Mouse (Mus musculus) Patski (cell line): ENCODE results near the gene Ppox. TPM values are rescaled to one million over a fixed set of nuclear protein-coding genes. Genes with fewer than 3 reads are reported as not detected.
A peak's percentile ranks its signal among the peaks of the same experiment; 100 is the strongest.

Experiments
- ATAC-seq: fragments of 100-300 bp; one replicate; pipeline ENCODE4 v1.8.0; 2021
- CTCF ChIA-PET: fragments of 350-600 bp; sonication (Branson Sonifier 250); formaldehyde crosslinking; loops from one replicate; lab custom pipeline; 2022; ENCODE audit warnings: inconsistent platforms; lab: Charles Lee
- POLR2A ChIA-PET: fragments of 350-600 bp; sonication (Branson Sonifier 250); formaldehyde crosslinking; loops from one replicate; lab custom pipeline; 2022; ENCODE audit warnings: antibody characterized with exemption, inconsistent platforms; lab: Charles Lee
- DNase-seq: peaks from one replicate; pipeline ENCODE4 v3.0.0-alpha.2; 2011; ENCODE audit warnings: low read depth, low spot score
- H3K27me3 ChIP-seq: fragments of 371-371 bp; one replicate; pipeline ENCODE4 v1.5.1; 2021
- CTCF ChIP-seq: fragments of 100-300 bp; IDR thresholded peaks from one replicate; pipeline ENCODE4 v1.5.1; 2021
- in situ Hi-C: fragments of 300-500 bp; cut with MboI; formaldehyde crosslinking; loops from 3 replicates; pipeline ENCODE4 v1.11.1; 2018; ENCODE audit warnings: low pct_unique_long_range_greater_than_20kb, mixed read lengths
- polyA plus RNA-seq: library from polyadenylated mRNA; unstranded; gene quantifications from one replicate; pipeline ENCODE4 v1.2.3, GENCODE M21; 2021

Ppox gene
- polyA plus RNA-seq, 1 experiment from 2014 or later = 41.9 TPM

GRCm38 (mm10) chr1:171287136-171288081 is 6.4 kb upstream of the Ppox start, which contains the start of gene Usp21:
Gene Usp21 (minus strand): TSS chr1:171287991.
- ATAC-seq (peak; percentile 87), DNase-seq (peak; percentile 59)
- H3K27me3 ChIP-seq = no peaks in the 10 kb centered on the region
- in situ Hi-C loops = no loop called here
- TF ChIP-seq CTCF = no peak
- ChIA-PET POLR2A (interaction anchor here (1.1 to 2.5 kb wide), 3 partner anchors 10 to 60 kb away, joined by 3 to 13 read pairs (median 8); no protein-coding TSS in a partner anchor), CTCF (no interaction called here)

DNA sequence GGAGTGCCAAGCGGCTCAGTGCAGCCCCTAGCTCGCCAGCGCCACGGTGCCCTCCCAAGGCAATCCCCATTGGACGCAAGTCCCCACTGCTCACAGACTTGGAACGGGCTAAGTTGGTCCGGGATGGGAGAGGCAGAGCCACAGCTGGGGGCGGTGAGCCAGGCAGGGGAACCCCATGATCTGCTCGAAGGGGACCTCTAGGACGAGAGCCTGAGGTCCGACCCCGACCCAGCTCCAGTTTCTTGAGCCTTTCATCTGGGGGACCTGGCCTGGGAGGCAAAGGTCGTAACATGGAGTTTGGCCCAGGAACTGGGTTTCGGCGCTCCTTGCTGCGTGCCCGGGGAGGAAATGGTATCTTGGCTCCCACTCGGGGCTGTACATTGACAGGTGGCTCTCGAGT is 5.5 kb upstream of the Ppox start:
- no peak for TF ChIP-seq CTCF
- no peak for ATAC-seq

DNA sequence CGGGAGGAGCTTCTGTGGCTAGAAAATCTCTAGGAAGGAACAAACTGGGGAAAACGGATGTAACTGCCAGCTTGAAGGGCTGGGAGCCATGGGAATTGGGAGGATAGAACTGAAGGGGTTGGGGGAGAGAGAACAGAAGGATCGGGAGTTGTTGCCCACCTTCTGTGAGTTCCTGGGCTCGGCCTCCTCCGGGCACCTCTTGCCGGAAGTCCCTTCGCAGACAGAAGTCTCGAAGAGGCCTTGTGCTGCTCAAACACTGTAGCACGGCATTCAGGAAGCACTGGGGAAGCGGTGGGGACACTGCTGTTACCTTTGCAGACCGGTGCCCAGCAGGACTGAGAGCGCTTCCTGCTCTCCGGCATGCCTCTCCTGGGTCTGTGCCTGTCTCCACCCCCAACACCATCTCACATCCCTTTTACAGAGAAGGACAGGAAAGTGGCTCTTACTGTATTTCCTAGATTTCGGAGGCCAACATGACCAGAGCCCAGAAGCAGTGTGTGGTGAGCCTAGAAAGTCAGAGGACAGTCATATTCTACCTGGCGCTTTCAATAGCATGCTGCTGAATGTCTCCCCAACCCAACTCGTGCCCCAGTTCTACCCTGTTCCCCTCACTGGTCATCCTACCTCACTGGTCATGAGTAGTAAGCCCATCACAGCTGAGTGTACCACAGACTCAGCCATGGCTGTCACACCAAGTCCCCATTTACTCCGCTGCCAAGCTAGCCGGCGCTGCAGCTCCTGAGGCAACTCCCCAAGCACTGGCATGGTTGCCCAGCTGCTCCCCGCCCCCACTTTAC is 4.3 kb upstream of the Ppox start:
- ChIA-PET CTCF (interaction anchor here (0.8 kb wide), 1 partner anchor 174 kb away, joined by 3 read pairs; no protein-coding TSS in a partner anchor), POLR2A (interaction anchor here (2.2 kb wide), 1 partner anchor 8 kb away, joined by 8 read pairs; no protein-coding TSS in a partner anchor)
- in situ Hi-C loops = no loop called here
- ATAC-seq (no peak), DNase-seq (no peak)
- H3K27me3 ChIP-seq = no peaks in the 10 kb centered on the region
- no peak for TF ChIP-seq CTCF

More for the DNA sequence above, 5.5 kb upstream of the Ppox start:
- CTCF ChIA-PET = no interaction called here
- POLR2A ChIA-PET = interaction anchor here (2.2 to 2.5 kb wide), 2 partner anchors 9 to 15 kb away, joined by 8 to 13 read pairs; no protein-coding TSS in a partner anchor
- no peak for DNase-seq
- in situ Hi-C loops = no loop called here
- no peaks in the 10 kb centered on the region for H3K27me3 ChIP-seq

- H3K27me3 ChIP-seq = no peaks in the 10 kb centered on the region
- TF ChIP-seq CTCF = no peak
- ATAC-seq (no peak), DNase-seq (no peak)
- POLR2A ChIA-PET = no interaction called here
- CTCF ChIA-PET = interaction anchor here (0.8 kb wide), 1 partner anchor 173 kb away, joined by 3 read pairs; no protein-coding TSS in a partner anchor
- in situ Hi-C loops = no loop called here
These were observed 3.5 kb upstream of the Ppox start for GRCm38 (mm10) chr1:171284491-171284890.

GRCm38 (mm10) chr1:171283188-171284160 is 2.5 kb upstream of the Ppox start:
- POLR2A ChIA-PET = interaction anchor here (0.6 to 0.9 kb wide), 2 partner anchors 51 to 70 kb away, joined by 3 read pairs; partner anchors contain the start of gene Nr1i3
- ATAC-seq = no peak

DNA sequence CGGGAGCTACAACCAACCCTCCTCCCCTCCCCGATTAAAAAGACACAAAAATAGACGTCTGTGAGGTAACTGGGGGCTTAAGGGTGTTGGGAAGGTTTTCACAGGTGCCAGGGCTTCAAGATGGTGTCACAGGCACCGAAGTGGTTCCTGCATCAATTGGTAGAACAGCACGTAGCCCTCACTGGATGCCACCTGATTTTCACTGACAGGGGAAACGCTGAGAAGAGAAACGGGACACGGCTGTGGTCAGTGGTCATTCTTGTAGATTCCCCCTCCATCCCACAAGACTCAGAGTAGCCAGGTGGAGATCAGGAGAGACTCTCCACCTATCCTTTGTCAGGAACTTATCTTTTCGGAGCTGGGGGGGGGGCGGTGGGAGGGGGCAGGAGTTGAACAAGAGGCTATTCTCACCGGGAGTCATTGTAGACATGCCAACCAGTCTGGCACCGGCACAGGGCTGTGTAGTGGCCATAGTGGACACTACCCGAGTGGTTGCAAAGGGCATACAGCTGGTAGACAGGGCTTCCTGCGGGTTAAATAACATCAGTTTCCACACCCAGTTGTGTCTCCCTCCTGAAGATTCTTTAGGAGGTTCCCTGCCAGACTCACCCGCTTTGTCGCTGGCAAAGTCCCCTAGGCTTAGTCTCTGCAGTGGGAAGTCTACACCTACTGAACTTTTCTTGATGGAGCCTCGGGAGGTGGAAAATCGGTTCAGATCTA is 1.3 kb upstream of the Ppox start:
- in situ Hi-C loops = no loop called here
- DNase-seq = no peak
- TF ChIP-seq CTCF = no peak
- no peaks in the 10 kb centered on the region for H3K27me3 ChIP-seq
- CTCF ChIA-PET = interaction anchor here (0.7 to 2.2 kb wide), 10 partner anchors 8 to 171 kb away, joined by 3 to 17 read pairs (median 4); partner anchors contain the start of genes B4galt3 and Ndufs2
- POLR2A ChIA-PET = no interaction called here
- ATAC-seq = no peak

More at GRCm38 (mm10) chr1:171283188-171284160, 2.5 kb upstream of the Ppox start:
- CTCF ChIA-PET = no interaction called here
- in situ Hi-C loops = no loop called here
- no peak for DNase-seq
- H3K27me3 ChIP-seq = no peaks in the 10 kb centered on the region
- TF ChIP-seq CTCF = no peak

DNA sequence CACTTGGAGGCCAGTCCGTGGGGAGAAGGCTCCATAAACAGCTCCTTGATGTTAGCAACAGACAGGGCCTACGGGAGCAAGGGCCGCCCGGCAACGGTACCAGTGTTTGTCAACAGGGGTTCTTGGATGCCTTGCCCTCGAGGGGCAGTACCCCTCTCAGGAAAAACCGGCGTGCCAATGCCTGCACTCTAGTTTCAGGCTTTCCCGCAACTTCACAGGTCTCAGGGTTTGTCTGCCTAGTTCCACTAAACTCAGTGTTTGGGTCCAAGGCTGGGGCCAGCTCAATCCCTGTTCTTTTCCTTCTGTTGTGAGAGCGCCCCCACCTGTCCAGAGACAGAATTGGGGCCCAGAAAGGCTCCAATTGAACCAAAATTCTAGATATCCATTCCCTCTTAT is 540 bp upstream of the Ppox start:
- ChIA-PET CTCF (interaction anchor here (0.7 to 2.2 kb wide), 16 partner anchors 9 to 179 kb away, joined by 3 to 17 read pairs (median 4); partner anchors contain the start of genes B4galt3, Cfap126, Fcer1g and Ndufs2), POLR2A (interaction anchor here (1.2 kb wide), 1 partner anchor 9 kb away, joined by 5 read pairs; no protein-coding TSS in a partner anchor)
- H3K27me3 ChIP-seq = no peaks in the 10 kb centered on the region
- peak; percentile 68 for ATAC-seq
- DNase-seq = no peak
- no peak for TF ChIP-seq CTCF
- in situ Hi-C loops = no loop called here

DNA sequence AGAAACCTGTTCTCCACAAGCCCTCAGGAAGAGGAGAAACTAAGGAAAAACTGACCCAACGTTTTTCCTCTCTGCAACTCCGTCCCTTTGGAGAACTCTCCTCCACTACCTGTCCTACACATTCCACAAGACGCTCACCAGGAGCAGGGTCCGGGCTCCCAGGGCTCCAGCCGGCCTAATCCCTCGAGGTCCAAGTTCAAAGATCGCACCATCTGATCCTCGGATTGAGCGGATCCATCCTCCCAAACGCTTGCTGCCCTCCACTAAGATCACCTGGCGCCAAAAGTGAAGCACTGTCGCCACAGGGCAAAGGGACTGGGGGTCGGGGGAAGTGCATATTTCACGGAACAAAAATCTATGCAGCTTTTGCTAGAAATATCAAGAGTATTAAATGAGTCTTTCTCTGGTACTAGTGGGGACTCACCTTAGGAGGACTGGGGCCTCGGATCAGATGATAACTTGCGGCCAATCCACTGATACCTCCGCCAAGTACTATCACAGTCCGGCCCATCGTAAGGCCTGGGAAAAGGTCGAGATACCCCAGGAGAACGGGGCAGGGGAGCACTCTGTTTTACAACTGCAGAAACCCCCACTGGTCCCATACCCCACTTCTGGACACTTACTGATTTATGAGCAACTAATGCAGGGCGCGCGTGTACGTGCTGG is 603 bp downstream of the Ppox start:
- in situ Hi-C loops = no loop called here
- ATAC-seq = no peak
- ChIA-PET POLR2A (interaction anchor here (1.2 kb wide), 1 partner anchor 8 kb away, joined by 5 read pairs; no protein-coding TSS in a partner anchor), CTCF (interaction anchor here (0.7 to 2.2 kb wide), 9 partner anchors 11 to 178 kb away, joined by 3 to 11 read pairs (median 3); partner anchors contain the start of genes Cfap126 and Ufc1)
- DNase-seq = no peak
- TF ChIP-seq CTCF = no peak
- no peaks in the 10 kb centered on the region for H3K27me3 ChIP-seq
